Mouse (Mus musculus): ENCODE data around the gene Mef2b.

DNA sequence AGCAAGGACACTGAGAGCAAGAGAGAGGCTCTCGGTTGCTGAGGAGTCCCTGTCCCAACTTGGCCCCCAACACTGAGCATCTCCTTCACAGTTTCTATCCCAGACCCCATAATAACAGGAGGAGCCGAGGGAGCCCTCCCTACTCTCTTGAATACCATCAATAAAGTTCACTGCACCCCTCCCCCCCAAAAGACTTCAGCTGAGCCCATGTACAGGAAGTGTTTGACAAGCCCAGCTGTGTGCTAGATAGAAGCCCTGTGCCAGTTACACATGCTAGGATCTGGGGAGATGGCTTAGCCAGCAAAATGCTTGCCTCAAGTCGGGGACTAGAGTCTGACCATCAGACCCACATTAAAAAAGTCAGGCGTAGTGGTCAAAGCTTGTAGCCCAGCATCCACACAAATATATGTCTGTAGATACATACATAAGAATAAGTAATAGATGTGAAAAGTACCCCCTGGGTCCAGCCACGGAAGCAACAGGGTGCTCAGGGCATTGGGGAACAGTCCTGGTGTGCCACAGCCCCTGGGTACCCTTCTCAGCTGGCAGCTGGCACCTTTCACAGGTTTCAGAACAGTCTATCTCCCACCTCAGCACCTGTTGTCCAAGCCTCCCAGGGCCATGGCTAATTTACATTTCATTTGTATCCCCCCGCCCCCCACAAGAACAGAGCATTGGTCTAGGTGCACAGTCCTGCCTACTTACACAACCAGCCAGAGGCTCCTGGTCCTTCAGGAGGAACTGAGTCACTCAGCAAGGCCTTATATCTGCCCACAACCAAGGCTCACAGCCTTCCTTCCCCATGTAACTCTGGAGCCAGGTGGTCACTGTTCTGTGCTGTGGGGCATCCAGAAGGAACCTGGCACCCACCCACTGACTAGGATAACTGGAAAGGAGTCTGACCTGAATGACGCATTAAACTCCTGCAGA lies 8.4 kb downstream of the Mef2b start:
- TF ChIP-seq CTCF (conservative IDR thresholded peaks at IDR 0.05; ENCODE audit: insufficient read depth, insufficient read length, low read depth, low read length) (no peak), POLR2A (IDR thresholded peaks at IDR 0.05; ENCODE audit: low read depth, low read length) (no peak)
